Mouse (Mus musculus): ENCODE data around the gene Cdk5.

Gene Cdk5

DNA sequence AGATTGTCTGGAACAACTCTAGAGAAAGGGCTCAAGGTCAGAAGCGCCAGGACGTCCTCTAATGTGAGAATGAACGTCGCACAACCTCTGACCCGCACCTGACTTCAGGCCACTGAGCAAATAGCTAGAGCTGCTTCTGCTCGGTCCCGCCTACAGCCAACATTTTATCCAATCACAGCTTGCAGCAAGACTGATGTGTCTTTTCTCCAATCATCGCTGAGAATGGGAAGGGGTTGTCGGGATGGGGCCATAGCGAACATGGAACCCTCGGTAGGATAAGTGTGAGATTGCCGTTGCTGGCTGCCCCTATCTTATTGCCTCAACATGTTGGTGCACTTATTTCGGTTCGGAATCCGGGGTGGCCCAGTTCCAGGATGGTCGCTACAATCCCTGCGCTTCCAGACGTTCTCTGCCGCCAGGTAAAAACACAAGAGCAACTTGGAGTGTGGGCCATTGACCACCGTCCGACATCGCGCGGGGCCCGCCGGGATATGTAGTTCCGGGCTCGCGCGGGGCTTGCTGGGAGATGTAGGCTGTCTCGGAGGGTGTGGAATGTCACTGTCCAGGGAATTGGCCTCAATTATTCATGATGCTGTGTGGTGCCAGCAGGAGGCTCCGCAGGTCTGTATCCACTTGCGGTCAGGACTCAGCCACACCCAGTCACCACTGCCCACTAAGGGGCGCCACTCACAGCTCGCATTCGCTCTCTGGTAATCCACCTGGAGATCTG is 29.0 kb downstream of the Cdk5 start:
- ChIA-PET POLR2A (interaction anchor here (0.5 to 4.0 kb wide), 73 partner anchors 9 to 979 kb away, joined by 3 to 65 read pairs (median 4); partner anchors contain the start of genes Abcf2 (in 2 of the 4), Fastk (in 2 of the 4), Tmub1 (in 2 of the 4) and Agap3 (in 1 of the 4)), CTCF (interaction anchor here (0.6 to 7.5 kb wide), 103 partner anchors 9 to 909 kb away, joined by 3 to 76 read pairs (median 5); partner anchors contain the start of genes Fastk (in 3 of the 4), Asic3 (in 2 of the 4), Cdk5 (in 2 of the 4) and Slc4a2 (in 2 of the 4))

- CTCF ChIA-PET = interaction anchor here (0.5 to 7.5 kb wide), 94 partner anchors 9 to 696 kb away, joined by 3 to 76 read pairs (median 5); partner anchors contain the start of genes Fastk (in 3 of the 4), Asic3 (in 2 of the 4), Cdk5 (in 2 of the 4) and Kcnh2 (in 2 of the 4)
- POLR2A ChIA-PET = interaction anchor here (0.5 to 4.0 kb wide), 64 partner anchors 9 to 978 kb away, joined by 3 to 65 read pairs (median 4); partner anchors contain the start of genes Fastk (in 2 of the 4), Tmub1 (in 2 of the 4), Abcf2 (in 1 of the 4) and Agap3 (in 1 of the 4)
These were observed 29.8 kb downstream of the Cdk5 start, which contains the start of gene Abcb8 for GRCm38 (mm10) chr5:24393392-24393997. Gene Abcb8, plus strand, starts transcription at chr5:24393663.

DNA sequence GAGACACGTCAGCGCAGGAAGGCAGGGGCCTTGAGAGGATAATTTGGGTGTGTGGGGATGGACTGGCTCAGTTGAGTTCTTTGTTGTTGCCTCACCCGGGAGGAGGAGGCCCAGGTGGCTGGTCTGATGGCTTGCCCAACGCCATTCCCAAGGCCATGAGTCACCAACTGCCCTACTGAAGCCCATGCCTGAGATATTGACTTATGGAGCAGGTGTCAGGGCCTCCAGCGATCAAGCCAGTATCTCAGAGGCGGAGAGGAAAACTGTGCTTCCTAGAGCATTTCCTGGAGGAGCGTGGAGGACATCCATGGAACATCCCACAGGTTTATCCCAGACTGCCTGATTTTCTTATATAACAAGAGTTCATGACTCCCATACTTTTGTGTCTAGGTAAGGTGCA is 30.6 kb downstream of the Cdk5 start:
- ChIA-PET POLR2A (interaction anchor here (0.5 to 4.0 kb wide), 29 partner anchors 8 to 1171 kb away, joined by 3 to 65 read pairs (median 4); partner anchors contain the start of genes Fastk (in 2 of the 4), Cdk5 (in 1 of the 4), Kcnh2 (in 1 of the 4) and Klhl7 (in 1 of the 4)), CTCF (interaction anchor here (0.5 to 7.5 kb wide), 59 partner anchors 8 to 358 kb away, joined by 3 to 76 read pairs (median 7); partner anchors contain the start of genes Asic3 (in 2 of the 4), Kcnh2 (in 2 of the 4), Agap3 (in 1 of the 4) and Cdk5 (in 1 of the 4))

DNA sequence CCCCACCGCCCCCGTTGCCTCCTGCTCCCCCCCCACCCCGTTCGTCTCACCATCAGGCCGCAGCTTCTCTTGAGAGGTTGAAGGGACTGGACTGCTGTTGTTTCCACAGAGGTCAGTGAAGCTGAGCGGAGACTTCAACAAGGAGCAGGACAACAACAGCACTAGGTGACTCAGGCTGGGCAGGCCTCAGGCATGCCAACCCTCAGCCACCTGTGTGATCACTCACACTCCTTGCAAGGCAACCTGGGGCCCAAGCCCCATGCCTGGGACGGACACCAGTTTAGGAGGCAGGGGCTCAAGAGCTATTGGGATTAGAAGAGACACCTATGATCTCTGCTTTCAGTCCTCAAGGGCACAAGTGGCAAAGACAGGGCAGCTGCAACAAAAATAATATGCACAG is 31.5 kb downstream of the Cdk5 start, which contains the start of gene Atg9b:
Gene Atg9b (minus strand): TSS at position 280 of the 400 bp plus-strand sequence.
- POLR2A ChIA-PET = interaction anchor here (0.7 to 4.0 kb wide), 16 partner anchors 7 to 537 kb away, joined by 3 to 65 read pairs (median 4); partner anchors contain the start of genes Cdk5 (in 1 of the 4), Kcnh2 (in 1 of the 4), Klhl7 (in 1 of the 4) and Slc4a2 (in 1 of the 4)
- CTCF ChIA-PET = interaction anchor here in 3 of 4 experiments (0.8 to 7.5 kb wide), 11 partner anchors 7 to 92 kb away, joined by 3 to 76 read pairs (median 5); partner anchors contain the start of gene Asic3 (in 1 of the 3)

- ChIA-PET POLR2A (interaction anchor here in 3 of 4 experiments (0.7 to 3.2 kb wide), 16 partner anchors 9 to 473 kb away, joined by 3 to 21 read pairs (median 4); partner anchors contain the start of gene Fastk (in 1 of the 3)), CTCF (interaction anchor here in 3 of 4 experiments (0.6 to 3.3 kb wide), 6 partner anchors 27 to 170 kb away, joined by 3 to 13 read pairs (median 3); no protein-coding TSS in a partner anchor)
These were observed 33.7 kb downstream of the Cdk5 start for GRCm38 (mm10) chr5:24389658-24390020.

DNA sequence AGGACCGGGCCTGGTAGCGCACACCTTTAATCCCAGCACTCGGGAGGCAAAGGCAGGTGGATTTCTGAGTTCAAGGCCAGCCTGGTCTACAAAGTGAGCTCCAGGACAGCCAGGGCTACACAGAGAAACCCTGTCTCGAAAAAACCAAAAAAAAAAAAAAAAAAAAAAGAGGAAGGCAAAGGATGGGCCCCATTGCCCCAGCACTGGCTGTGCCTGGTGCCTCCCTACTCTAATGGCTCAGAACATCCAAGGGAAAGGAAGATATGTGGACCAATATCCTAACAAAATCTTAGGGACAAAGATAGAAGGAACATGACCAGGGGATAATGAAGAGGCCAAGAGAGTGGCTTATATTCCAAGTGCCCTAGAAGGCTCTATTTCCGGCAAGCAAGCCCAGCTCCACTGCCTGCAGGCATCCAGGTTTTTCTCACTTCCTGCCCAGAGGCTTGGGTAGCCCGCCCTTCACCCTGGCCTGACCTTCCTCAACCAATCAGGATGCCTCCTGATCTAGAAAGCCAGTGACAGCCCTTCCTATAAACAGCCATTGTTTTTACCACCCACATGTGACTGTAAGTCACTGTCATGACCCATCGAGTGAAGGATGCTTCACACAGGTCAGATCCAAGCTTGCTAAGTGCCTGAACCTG is 34.2 kb downstream of the Cdk5 start:
- ChIA-PET CTCF (interaction anchor here (0.7 to 3.3 kb wide), 12 partner anchors 27 to 127 kb away, joined by 3 to 20 read pairs (median 6); no protein-coding TSS in a partner anchor), POLR2A (interaction anchor here in 3 of 4 experiments (0.6 to 3.6 kb wide), 32 partner anchors 10 to 473 kb away, joined by 3 to 21 read pairs (median 4); partner anchors contain the start of genes Asic3 (in 1 of the 3), Fastk (in 1 of the 3), Kcnh2 (in 1 of the 3) and Nos3 (in 1 of the 3))

- CTCF ChIA-PET = interaction anchor here (0.7 to 3.3 kb wide), 29 partner anchors 8 to 562 kb away, joined by 3 to 20 read pairs (median 4); partner anchors contain the start of genes Asic3 (in 1 of the 4) and Nupl2 (in 1 of the 4)
These were observed 34.9 kb downstream of the Cdk5 start for GRCm38 (mm10) chr5:24388246-24388915.

GRCm38 (mm10) chr5:24387264-24388241 is 35.8 kb downstream of the Cdk5 start:
- POLR2A ChIA-PET = interaction anchor here (0.6 to 3.6 kb wide), 51 partner anchors 9 to 455 kb away, joined by 3 to 21 read pairs (median 5); partner anchors contain the start of genes Fastk (in 3 of the 4), Nub1 (in 2 of the 4), Agap3 (in 1 of the 4) and Kcnh2 (in 1 of the 4)
- CTCF ChIA-PET = interaction anchor here (0.5 to 3.3 kb wide), 38 partner anchors 8 to 878 kb away, joined by 3 to 14 read pairs (median 4); partner anchors contain the start of genes Asic3 (in 1 of the 4), Nub1 (in 1 of the 4) and Nupl2 (in 1 of the 4)

More at GRCm38 (mm10) chr5:24388246-24388915, 34.9 kb downstream of the Cdk5 start:
- POLR2A ChIA-PET = interaction anchor here (0.6 to 3.6 kb wide), 54 partner anchors 8 to 472 kb away, joined by 3 to 21 read pairs (median 4); partner anchors contain the start of genes Fastk (in 3 of the 4), Agap3 (in 1 of the 4), Asic3 (in 1 of the 4) and Kcnh2 (in 1 of the 4)

GRCm38 (mm10) chr5:24385887-24386550 is 37.3 kb downstream of the Cdk5 start:
- ChIA-PET CTCF (interaction anchor here in 3 of 4 experiments (0.9 to 3.1 kb wide), 7 partner anchors 7 to 124 kb away, joined by 3 to 70 read pairs (median 5); partner anchors contain the start of genes Abcb8 (in 1 of the 3) and Atg9b (in 1 of the 3)), POLR2A (interaction anchor here in 2 of 4 experiments (1.0 to 3.7 kb wide), 10 partner anchors 7 to 299 kb away, joined by 3 to 65 read pairs (median 6); partner anchors contain the start of genes Abcb8 (in 2 of the 2), Agap3 (in 1 of the 2), Atg9b (in 1 of the 2) and Nub1 (in 1 of the 2))

DNA sequence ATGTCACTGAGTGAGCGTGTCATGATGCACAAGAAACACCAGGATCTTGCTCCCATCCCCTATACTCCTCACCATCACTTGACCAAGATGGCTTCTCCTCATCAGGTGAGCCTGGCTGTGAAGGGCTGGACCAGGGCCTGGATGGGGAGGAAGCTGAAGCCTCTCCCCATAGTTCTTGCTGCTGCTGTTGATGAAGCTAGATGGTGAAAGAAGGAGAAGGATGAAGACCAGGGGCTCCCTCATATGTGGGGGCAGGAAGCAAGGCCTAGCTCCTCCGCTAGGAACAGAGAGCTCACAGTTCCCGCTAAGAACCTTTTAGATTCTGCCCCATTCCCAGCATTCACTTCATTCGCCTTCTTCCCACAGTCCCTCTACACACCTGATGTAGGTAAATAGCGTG is 38.0 kb downstream of the Cdk5 start:
- POLR2A ChIA-PET = interaction anchor here in 2 of 4 experiments (1.0 to 3.7 kb wide), 3 partner anchors 8 to 14 kb away, joined by 3 to 65 read pairs (median 35); partner anchors contain the start of genes Abcb8 (in 2 of the 2) and Atg9b (in 1 of the 2)
- CTCF ChIA-PET = interaction anchor here in 1 of 4 experiments (1.7 to 3.1 kb wide), 2 partner anchors 8 to 31 kb away, joined by 5 to 70 read pairs; partner anchors contain the start of genes Abcb8 and Atg9b

DNA sequence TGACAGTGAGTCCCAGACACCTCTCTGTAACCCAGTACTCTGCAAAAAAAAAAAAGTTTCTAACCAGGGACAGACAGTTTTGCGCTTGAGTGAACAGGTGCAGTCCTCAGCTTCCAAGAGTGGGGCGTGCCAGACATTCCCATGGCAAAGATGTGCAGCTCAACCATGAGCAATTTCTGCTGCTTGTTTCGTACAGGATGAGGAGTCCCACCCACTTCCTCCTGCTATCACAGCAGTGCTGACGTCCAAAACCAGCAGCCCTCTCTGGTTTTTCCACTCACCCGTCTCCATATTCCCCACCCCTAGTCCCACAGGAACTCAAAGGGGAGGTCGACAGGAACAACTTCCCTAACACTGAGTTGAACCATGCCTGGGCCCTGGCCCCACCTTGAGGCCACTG is 38.9 kb downstream of the Cdk5 start:
- POLR2A ChIA-PET = interaction anchor here in 3 of 4 experiments (1.2 to 3.7 kb wide), 7 partner anchors 9 to 300 kb away, joined by 3 to 65 read pairs (median 5); partner anchors contain the start of genes Abcb8 (in 2 of the 3), Agap3 (in 1 of the 3), Atg9b (in 1 of the 3) and Nub1 (in 1 of the 3)
- CTCF ChIA-PET = interaction anchor here in 3 of 4 experiments (1.1 to 3.1 kb wide), 6 partner anchors 9 to 593 kb away, joined by 3 to 70 read pairs (median 5); partner anchors contain the start of genes Abcb8 (in 2 of the 3) and Atg9b (in 1 of the 3)

- ChIA-PET POLR2A (interaction anchor here in 3 of 4 experiments (0.6 to 3.7 kb wide), 59 partner anchors 8 to 539 kb away, joined by 3 to 65 read pairs (median 4); partner anchors contain the start of genes Abcb8 (in 3 of the 3), Atg9b (in 3 of the 3), Cdk5 (in 2 of the 3) and Fastk (in 2 of the 3)), CTCF (interaction anchor here (0.5 to 3.1 kb wide), 54 partner anchors 8 to 1082 kb away, joined by 3 to 70 read pairs (median 4); partner anchors contain the start of genes Abcb8 (in 4 of the 4), Atg9b (in 2 of the 4), Kcnh2 (in 2 of the 4) and Cdk5 (in 1 of the 4))
These were observed 40.1 kb downstream of the Cdk5 start for GRCm38 (mm10) chr5:24383026-24383859.

DNA sequence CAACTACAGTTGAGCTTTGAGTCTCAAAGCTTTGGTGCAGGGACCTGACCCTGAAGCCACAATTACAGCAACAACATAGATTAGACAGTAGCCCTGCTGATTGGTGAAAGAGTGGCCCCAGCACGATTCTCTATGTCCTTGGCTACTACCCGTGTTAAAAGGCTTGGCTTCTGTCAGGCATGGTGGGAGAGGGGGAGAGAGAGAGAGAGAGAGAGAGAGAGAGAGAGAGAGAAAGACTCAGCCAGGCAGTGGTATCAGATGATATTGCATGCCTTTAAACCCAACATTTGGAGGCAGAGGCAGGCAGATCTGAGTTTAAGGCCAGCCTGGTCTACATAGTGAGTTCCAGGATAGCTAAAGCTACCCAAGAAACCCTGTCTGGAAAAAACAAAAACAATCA is 41.3 kb downstream of the Cdk5 start:
- ChIA-PET CTCF (interaction anchor here (0.6 to 1.1 kb wide), 4 partner anchors 14 to 602 kb away, joined by 3 read pairs; no protein-coding TSS in a partner anchor), POLR2A (interaction anchor here in 2 of 4 experiments (0.6 to 1.8 kb wide), 7 partner anchors 10 to 305 kb away, joined by 3 to 6 read pairs (median 3); partner anchors contain the start of genes Abcb8 (in 1 of the 2) and Atg9b (in 1 of the 2))

All from embryonic stem cell, embryonic (primary cell).